Mouse (Mus musculus) hindbrain, embryonic 10.5 days (tissue): ENCODE results near the gene Psg18. TPM values are rescaled to one million over a fixed set of nuclear protein-coding genes. Genes with fewer than 3 reads are reported as not detected.
"Not testable (repeated sequence)": the region's sequence is repeated elsewhere in the genome, so short reads cannot be mapped to it uniquely, and the experiment has no call there.

ENCODE experiments used
- DNase-seq: peaks from one replicate; pipeline ENCODE4 v3.0.0-alpha.2; 2017; ENCODE audit warnings: low spot score
- H3K27ac ChIP-seq: fragments of 300-500 bp; sonication (generic); 2 replicates; pipeline ENCODE4 v1.5.1; 2016; ENCODE audit warnings: mild to moderate bottlenecking, moderate library complexity
- H3K27me3 ChIP-seq: fragments of 300-500 bp; sonication (generic); 2 replicates; pipeline ENCODE4 v1.6.1; 2016; ENCODE audit warnings: mild to moderate bottlenecking; ENCODE audit not compliant: poor library complexity, insufficient read depth, severe bottlenecking
- H3K36me3 ChIP-seq: fragments of 300-500 bp; sonication (generic); 2 replicates; pipeline ENCODE4 v1.6.1; 2016; ENCODE audit warnings: mild to moderate bottlenecking, moderate library complexity
- H3K4me1 ChIP-seq: fragments of 300-500 bp; sonication (generic); replicated peaks from 2 replicates; pipeline ENCODE4 v1.6.1; 2016; ENCODE audit warnings: mild to moderate bottlenecking
- H3K4me3 ChIP-seq: fragments of 300-500 bp; sonication (generic); 2 replicates; pipeline ENCODE4 v1.5.1; 2016; ENCODE audit warnings: mild to moderate bottlenecking, moderate library complexity
- H3K9me3 ChIP-seq: fragments of 300-500 bp; sonication (generic); 2 replicates; pipeline ENCODE4 v1.6.1; 2016; ENCODE audit warnings: mild to moderate bottlenecking, moderate library complexity
- WGBS: fragments of 180-500 bp; shearing (Covaris S2); methylation state at CpG from one replicate; pipeline ENCODE4 v1.1.7; 2016; 5-methylcytosine and 5-hydroxymethylcytosine counted together
- polyA plus RNA-seq: library from polyadenylated mRNA; unstranded; fragments of >200 nt; fragmentation: Nextera tagmentation; extraction: Ambion mirVana; gene quantifications from 2 replicates; pipeline ENCODE4 v1.2.1, GENCODE M21; 2016

The Psg18 gene
- polyA plus RNA-seq = not detected in 2 replicates

DNA sequence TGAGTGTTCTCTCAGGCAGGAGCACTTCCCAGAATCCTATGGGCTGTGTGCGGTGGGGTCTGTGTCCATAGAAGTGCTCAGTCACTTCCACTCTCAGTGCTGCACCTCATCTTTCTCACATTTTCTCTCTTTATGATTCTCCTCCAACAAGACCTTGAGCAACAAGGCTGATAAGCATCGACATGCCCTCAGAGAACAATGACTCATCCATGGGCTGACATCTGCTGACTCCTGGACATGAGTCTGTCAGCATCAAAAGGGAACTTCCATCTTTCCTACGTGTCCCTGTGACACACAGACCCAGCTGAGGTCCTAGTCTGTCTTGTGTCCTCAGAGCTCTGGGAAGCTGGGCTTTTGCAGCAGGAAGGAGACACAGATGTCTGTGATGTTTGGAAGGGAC, at the start of gene Psg18:
Gene Psg18, minus strand, starts transcription at position 101 of the 400 bp plus-strand sequence.
- H3K27ac ChIP-seq, H3K36me3 ChIP-seq, H3K4me3 ChIP-seq, H3K27me3 ChIP-seq, H3K4me1 ChIP-seq, DNase-seq: not testable (repeated sequence)
- H3K9me3 ChIP-seq = peaks cover 73% of the 10 kb centered on the region
- WGBS = 71% methylated on average over 3 of the region's 3 CpGs

DNA sequence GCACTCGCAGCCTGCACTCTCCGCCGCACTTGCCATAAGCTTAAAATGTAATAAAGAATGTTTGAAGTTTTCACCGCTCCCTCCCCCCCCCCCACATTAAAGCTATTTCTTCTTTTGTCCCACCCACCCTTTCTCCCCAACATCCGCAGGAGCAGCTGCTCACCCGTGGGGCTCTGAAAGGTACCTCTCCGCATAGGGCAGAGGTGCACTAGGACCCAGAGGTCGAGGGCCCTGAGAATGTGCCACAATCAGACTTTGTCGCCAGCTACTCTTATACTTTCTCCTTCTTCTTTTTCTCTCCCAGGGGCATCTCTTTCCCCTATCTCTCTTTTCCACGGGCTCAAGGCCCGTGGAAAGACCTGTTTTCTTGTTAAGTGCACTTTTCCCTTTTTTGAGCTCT, 48.6 kb upstream of the Psg18 start:
- peak overlapping the region; percentile 43 for H3K4me3 ChIP-seq
- 33% methylated on average over 11 of the region's 11 CpGs for WGBS
- no peaks in the 10 kb centered on the region for H3K4me1 ChIP-seq

DNA sequence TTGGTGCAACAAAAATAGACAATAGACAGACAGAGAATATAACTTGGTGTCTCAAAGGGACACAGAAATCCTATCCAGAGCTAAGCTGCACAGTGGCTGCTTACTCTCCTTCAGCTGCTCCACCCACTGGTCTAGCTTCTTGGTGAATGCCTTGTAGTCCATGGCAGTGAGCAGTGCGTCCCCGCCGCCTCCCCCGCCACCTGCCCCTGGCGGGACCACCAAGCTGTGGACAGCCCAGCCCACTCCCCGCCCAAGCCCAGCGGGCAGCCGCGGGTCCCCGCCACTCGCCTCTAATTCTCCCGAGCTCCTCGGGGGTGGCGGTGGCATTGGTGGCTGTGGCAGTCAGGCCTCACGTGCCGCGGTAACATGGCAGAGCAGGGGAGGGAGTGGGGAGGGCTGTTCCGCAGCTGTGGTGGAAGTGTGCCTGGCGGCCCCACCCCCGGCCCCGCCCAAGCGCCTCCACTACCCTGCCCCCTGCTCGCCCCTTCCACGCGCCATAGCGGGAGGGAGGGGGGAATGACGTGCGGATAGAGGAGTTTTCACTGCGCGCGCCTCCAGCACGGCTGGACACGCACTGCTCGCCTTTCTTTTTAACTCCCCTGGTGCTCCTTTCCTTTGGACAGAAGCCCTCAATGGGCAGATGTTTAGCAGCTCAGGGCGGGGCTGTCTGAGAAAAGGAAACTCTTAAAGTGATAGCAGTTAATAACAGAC, 47.9 kb upstream of the Psg18 start:
- peak; percentile 15 for DNase-seq
- Histone ChIP-seq H3K36me3 (no peaks in the 10 kb centered on the region), H3K4me3 (peak overlapping the region; percentile 43), H3K9me3 (peaks cover 21% of the 10 kb centered on the region), H3K27ac (peak overlapping the region; percentile 50; the same call in 1 of the 2 replicates), H3K27me3 (no peaks in the 10 kb centered on the region), H3K4me1 (no peaks in the 10 kb centered on the region)
- 35% methylated on average over 35 of the region's 35 CpGs for WGBS

More for the DNA sequence above, 48.6 kb upstream of the Psg18 start:
- Histone ChIP-seq H3K27me3 (no peaks in the 10 kb centered on the region), H3K27ac (no peak overlapping the region), H3K36me3 (no peaks in the 10 kb centered on the region), H3K9me3 (peaks cover 28% of the 10 kb centered on the region)
- DNase-seq = peak; percentile 3

DNA sequence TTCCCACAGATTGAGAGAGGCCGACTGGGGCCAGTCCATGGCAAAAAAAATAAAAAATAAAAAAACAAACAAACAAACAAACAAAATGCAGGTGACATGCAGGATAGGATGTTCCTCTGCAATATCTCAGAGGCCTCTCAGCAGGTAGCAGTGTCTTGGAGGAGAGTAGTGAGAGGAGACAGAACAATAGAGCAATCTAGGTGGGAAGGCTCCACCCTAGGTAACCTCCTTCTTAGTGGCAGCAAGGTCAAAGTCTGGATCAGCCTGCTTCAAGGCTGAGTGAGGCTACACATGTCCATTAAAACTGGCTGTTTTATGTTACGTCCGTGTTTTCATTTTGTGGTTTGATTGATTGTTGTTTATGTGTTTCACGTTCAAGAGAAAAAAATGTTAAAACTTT, 36.7 kb upstream of the Psg18 start:
- 82% methylated on average over 4 of the region's 4 CpGs for WGBS
- not testable (repeated sequence) for DNase-seq, H3K27me3 ChIP-seq, H3K4me3 ChIP-seq, H3K4me1 ChIP-seq, H3K36me3 ChIP-seq, H3K27ac ChIP-seq
- peaks cover 19% of the 10 kb centered on the region for H3K9me3 ChIP-seq

DNA sequence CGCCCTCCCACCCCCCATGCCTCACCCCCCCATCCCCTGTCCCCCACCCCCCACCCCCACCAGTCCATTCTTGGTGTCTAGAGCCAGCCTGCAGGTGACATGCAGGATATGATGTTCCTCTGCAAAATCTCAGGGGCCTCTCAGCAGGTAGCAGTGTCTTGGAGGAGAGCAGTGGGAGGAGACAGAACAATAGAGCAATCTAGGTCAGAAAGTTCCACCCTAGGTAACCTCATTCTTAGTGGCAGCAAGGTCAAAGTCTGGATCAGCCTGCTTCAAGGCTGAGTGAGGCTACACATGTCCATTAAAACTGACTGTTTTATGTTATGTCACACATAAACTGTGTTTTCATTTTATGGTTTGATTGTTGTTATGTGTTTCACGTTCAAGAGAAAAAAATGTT, 23.5 kb upstream of the Psg18 start:
- Histone ChIP-seq H3K4me3 (no peak overlapping the region), H3K4me1 (no peaks in the 10 kb centered on the region), H3K27ac (no peak overlapping the region), H3K9me3 (peaks cover 63% of the 10 kb centered on the region), H3K36me3 (no peaks in the 10 kb centered on the region), H3K27me3 (no peaks in the 10 kb centered on the region)
- DNase-seq = no peak
- WGBS = 42% methylated on average over 2 of the region's 2 CpGs

DNA sequence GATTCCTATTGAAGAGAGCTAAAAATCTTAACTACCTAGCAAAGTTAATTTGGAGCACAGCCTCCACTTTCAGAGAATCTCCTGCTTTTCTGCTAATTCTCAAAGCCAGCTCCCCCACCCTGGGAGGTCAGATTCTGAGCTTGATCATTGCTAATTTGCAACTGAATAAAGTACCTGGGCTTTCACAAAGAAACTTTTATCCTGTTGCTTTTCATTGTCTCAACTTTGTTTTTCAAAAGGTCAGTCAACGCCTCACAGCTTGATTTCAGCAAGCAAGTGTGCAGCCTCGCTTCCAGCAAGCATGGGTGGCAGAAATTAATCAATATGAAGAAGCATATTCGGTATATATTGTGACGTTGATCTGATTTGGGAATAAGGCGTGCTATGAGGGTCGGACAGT, 19.4 kb downstream of the Psg18 start:
- H3K36me3 ChIP-seq, H3K4me3 ChIP-seq, H3K4me1 ChIP-seq, H3K27ac ChIP-seq, H3K27me3 ChIP-seq, DNase-seq: not testable (repeated sequence)
- peaks cover 51% of the 10 kb centered on the region for H3K9me3 ChIP-seq
- WGBS = 78% methylated on average over 6 of the region's 6 CpGs

Other genes starting within 250 kb of the Psg18 start
- gene Igfl3, start 178.5 kb downstream of the Psg18 start, polyA plus RNA-seq = not detected in 2 replicates
- not detected in 2 replicates for gene Mill1, start 109.7 kb downstream of the Psg18 start, polyA plus RNA-seq
- gene Psg28, start 77.0 kb upstream of the Psg18 start, polyA plus RNA-seq = not detected in 2 replicates
- not detected in 2 replicates for gene Psg26, start 129.2 kb upstream of the Psg18 start, polyA plus RNA-seq
- not detected in 2 replicates for gene Psg25, start 177.3 kb upstream of the Psg18 start, polyA plus RNA-seq
- gene Psg27, start 212.3 kb upstream of the Psg18 start, polyA plus RNA-seq = not detected in 2 replicates